Mouse (Mus musculus) neural tube, embryonic 15.5 days (tissue): ENCODE results near the gene BC017158. TPM values are rescaled to one million over a fixed set of nuclear protein-coding genes. Genes with fewer than 3 reads are reported as not detected.
"Not testable (repeated sequence)": the region's sequence is repeated elsewhere in the genome, so short reads cannot be mapped to it uniquely, and the experiment has no call there.

Experiments
- ATAC-seq: fragments of 200-750 bp; cut with Nextera tagmentation; 2 replicates; pipeline ENCODE4 v1.8.0; 2017; ENCODE audit warnings: mild to moderate bottlenecking, moderate TSS enrichment, moderate library complexity; ENCODE audit not compliant: low FRiP score
- H3K27ac ChIP-seq: fragments of 300-500 bp; sonication (generic); replicated peaks from 2 replicates; pipeline ENCODE4 v1.5.1; 2015; ENCODE audit warnings: mild to moderate bottlenecking, inconsistent platforms
- H3K27me3 ChIP-seq: fragments of 300-500 bp; sonication (generic); replicated peaks from 2 replicates; pipeline ENCODE4 v1.6.1; 2015; ENCODE audit warnings: inconsistent platforms
- H3K36me3 ChIP-seq: fragments of 300-500 bp; sonication (generic); 2 replicates; pipeline ENCODE4 v1.6.1; 2015; ENCODE audit warnings: inconsistent platforms
- H3K4me1 ChIP-seq: fragments of 300-500 bp; sonication (generic); 2 replicates; pipeline ENCODE4 v1.6.1; 2015; ENCODE audit warnings: inconsistent platforms
- H3K4me2 ChIP-seq: fragments of 300-500 bp; sonication (generic); 2 replicates; pipeline ENCODE4 v1.6.1; 2015; ENCODE audit warnings: inconsistent platforms, mild to moderate bottlenecking, moderate library complexity
- H3K4me3 ChIP-seq: fragments of 300-500 bp; sonication (generic); replicated peaks from 2 replicates; pipeline ENCODE4 v1.5.1; 2015; ENCODE audit warnings: mild to moderate bottlenecking, inconsistent platforms
- H3K9ac ChIP-seq: fragments of 300-500 bp; sonication (generic); replicated peaks from 2 replicates; pipeline ENCODE4 v1.6.1; 2015; ENCODE audit warnings: mild to moderate bottlenecking, inconsistent platforms
- H3K9me3 ChIP-seq: fragments of 300-500 bp; sonication (generic); replicated peaks from 2 replicates; pipeline ENCODE4 v1.6.1; 2016; ENCODE audit warnings: inconsistent platforms
- WGBS: fragments of 180-500 bp; shearing (Covaris S2); methylation state at CpG from one replicate; pipeline ENCODE4 v1.1.7; 2015; ENCODE audit warnings: mixed read lengths; 5-methylcytosine and 5-hydroxymethylcytosine counted together
- polyA plus RNA-seq: library from polyadenylated mRNA; unstranded; fragments of >200 nt; fragmentation: Nextera tagmentation; extraction: Ambion mirVana; gene quantifications from 2 replicates; pipeline ENCODE4 v1.2.1, GENCODE M21; 2015

BC017158 gene
- 22.7 and 25.7 TPM in 2 replicates for polyA plus RNA-seq

- H3K36me3 ChIP-seq, result no peaks in the 10 kb centered on the region; the same call in 1 of the 2 replicates
- 2% methylated on average over 47 of the region's 47 CpGs for WGBS
- H3K27me3 ChIP-seq, result no peaks in the 10 kb centered on the region
- peak within 1 kb of the TSS; percentile 94 for H3K4me3 ChIP-seq
- H3K9me3 ChIP-seq, result no peaks in the 10 kb centered on the region
- H3K4me2 ChIP-seq, result peak within 1 kb of the TSS; percentile 89
- ATAC-seq, result peak; percentile 61
- H3K4me1 ChIP-seq, result peaks cover 24% of the 10 kb centered on the region
- peak within 1 kb of the TSS; percentile 92 for H3K9ac ChIP-seq
- H3K27ac ChIP-seq, result peak within 1 kb of the TSS; percentile 82
Measured at GRCm38 (mm10) chr7:128297617-128298480, at the start of gene BC017158. TSS of gene BC017158 (minus strand) at chr7:128298170.

GRCm38 (mm10) chr7:128346991-128347390 lies 49.0 kb upstream of the BC017158 start:
- no peaks in the 10 kb centered on the region for H3K9me3 ChIP-seq
- no peak overlapping the region for H3K4me2 ChIP-seq
- peaks cover 6% of the 10 kb centered on the region for H3K4me1 ChIP-seq
- no peaks in the 10 kb centered on the region for H3K27me3 ChIP-seq
- no peak for ATAC-seq
- no peaks in the 10 kb centered on the region for H3K36me3 ChIP-seq
- H3K9ac ChIP-seq, result no peak overlapping the region
- H3K27ac ChIP-seq, result no peak overlapping the region
- WGBS, result 86% methylated on average over 8 of the region's 8 CpGs
- no peak overlapping the region for H3K4me3 ChIP-seq

GRCm38 (mm10) chr7:128346522-128346921 lies 48.6 kb upstream of the BC017158 start:
- H3K4me3 ChIP-seq, result no peak overlapping the region
- no peaks in the 10 kb centered on the region for H3K9me3 ChIP-seq
- H3K9ac ChIP-seq, result no peak overlapping the region
- no peak overlapping the region for H3K27ac ChIP-seq
- no peak overlapping the region for H3K4me2 ChIP-seq
- H3K4me1 ChIP-seq, result peaks cover 6% of the 10 kb centered on the region
- no peaks in the 10 kb centered on the region for H3K36me3 ChIP-seq
- 78% methylated on average over 2 of the region's 2 CpGs for WGBS
- no peaks in the 10 kb centered on the region for H3K27me3 ChIP-seq
- ATAC-seq, result no peak

GRCm38 (mm10) chr7:128345691-128346090 lies 47.7 kb upstream of the BC017158 start:
- no peak for ATAC-seq
- Histone ChIP-seq H3K4me1 (peaks cover 6% of the 10 kb centered on the region), H3K27ac (no peak overlapping the region), H3K4me3 (no peak overlapping the region), H3K36me3 (no peaks in the 10 kb centered on the region), H3K9me3 (no peaks in the 10 kb centered on the region), H3K27me3 (no peaks in the 10 kb centered on the region), H3K9ac (no peak overlapping the region), H3K4me2 (no peak overlapping the region)
- 85% methylated on average over 6 of the region's 6 CpGs for WGBS

GRCm38 (mm10) chr7:128344928-128345653 lies 47.1 kb upstream of the BC017158 start:
- 72% methylated on average over 6 of the region's 6 CpGs for WGBS
- no peak for ATAC-seq

GRCm38 (mm10) chr7:128344488-128344887 lies 46.5 kb upstream of the BC017158 start:
- 87% methylated on average over 7 of the region's 7 CpGs for WGBS
- no peak overlapping the region for H3K27ac ChIP-seq
- no peak for ATAC-seq

More at GRCm38 (mm10) chr7:128344928-128345653, 47.1 kb upstream of the BC017158 start:
- Histone ChIP-seq H3K4me3 (no peak overlapping the region), H3K4me2 (no peak overlapping the region), H3K27me3 (no peaks in the 10 kb centered on the region), H3K4me1 (peaks cover 6% of the 10 kb centered on the region), H3K36me3 (no peaks in the 10 kb centered on the region), H3K9ac (no peak overlapping the region), H3K9me3 (no peaks in the 10 kb centered on the region), H3K27ac (no peak overlapping the region)

GRCm38 (mm10) chr7:128342691-128343090 lies 44.7 kb upstream of the BC017158 start:
- H3K9me3 ChIP-seq, H3K4me3 ChIP-seq, H3K27me3 ChIP-seq, H3K27ac ChIP-seq, H3K4me1 ChIP-seq, H3K9ac ChIP-seq, ATAC-seq, H3K36me3 ChIP-seq, H3K4me2 ChIP-seq: not testable (repeated sequence)
- 89% methylated on average over 7 of the region's 10 CpGs for WGBS

More at GRCm38 (mm10) chr7:128344488-128344887, 46.5 kb upstream of the BC017158 start:
- Histone ChIP-seq H3K4me2 (no peak overlapping the region), H3K4me3 (no peak overlapping the region), H3K36me3 (no peaks in the 10 kb centered on the region), H3K9me3 (no peaks in the 10 kb centered on the region), H3K27me3 (no peaks in the 10 kb centered on the region), H3K4me1 (peaks cover 6% of the 10 kb centered on the region), H3K9ac (no peak overlapping the region)

- 84% methylated on average over 9 of the region's 9 CpGs for WGBS
- H3K9me3 ChIP-seq, ATAC-seq, H3K9ac ChIP-seq, H3K4me3 ChIP-seq, H3K4me1 ChIP-seq, H3K4me2 ChIP-seq, H3K27ac ChIP-seq, H3K36me3 ChIP-seq, H3K27me3 ChIP-seq: not testable (repeated sequence)
Measured at GRCm38 (mm10) chr7:128340321-128340720, 42.4 kb upstream of the BC017158 start.

- H3K36me3 ChIP-seq, result no peaks in the 10 kb centered on the region
- H3K4me3 ChIP-seq, result no peak overlapping the region
- no peak for ATAC-seq
- no peak overlapping the region for H3K9ac ChIP-seq
- no peaks in the 10 kb centered on the region for H3K27me3 ChIP-seq
- H3K27ac ChIP-seq, result no peak overlapping the region
- H3K9me3 ChIP-seq, result no peaks in the 10 kb centered on the region
- peaks cover 15% of the 10 kb centered on the region for H3K4me1 ChIP-seq
- 83% methylated on average over 1 of the region's 1 CpGs for WGBS
- H3K4me2 ChIP-seq, result no peak overlapping the region
Measured at GRCm38 (mm10) chr7:128332896-128333295, 34.9 kb upstream of the BC017158 start.

- Histone ChIP-seq H3K9ac (no peak overlapping the region), H3K9me3 (no peaks in the 10 kb centered on the region), H3K27ac (peak overlapping the region; percentile 33; the same call in 1 of the 2 replicates), H3K4me1 (peaks cover 15% of the 10 kb centered on the region), H3K4me3 (no peak overlapping the region), H3K27me3 (no peaks in the 10 kb centered on the region), H3K36me3 (no peaks in the 10 kb centered on the region), H3K4me2 (peak overlapping the region; percentile 45)
- 37% methylated on average over 9 of the region's 9 CpGs for WGBS
- no peak for ATAC-seq
Measured at GRCm38 (mm10) chr7:128330981-128331380, 33.0 kb upstream of the BC017158 start.

GRCm38 (mm10) chr7:128324977-128325376 lies 27.0 kb upstream of the BC017158 start:
- H3K36me3 ChIP-seq, result no peaks in the 10 kb centered on the region
- H3K4me1 ChIP-seq, result no peaks in the 10 kb centered on the region
- H3K27me3 ChIP-seq, result no peaks in the 10 kb centered on the region
- H3K9me3 ChIP-seq, result no peaks in the 10 kb centered on the region
- H3K9ac ChIP-seq, result no peak overlapping the region
- H3K27ac ChIP-seq, result no peak overlapping the region
- H3K4me3 ChIP-seq, result no peak overlapping the region
- 93% methylated on average over 1 of the region's 1 CpGs for WGBS
- ATAC-seq, result no peak
- H3K4me2 ChIP-seq, result no peak overlapping the region

- no peak overlapping the region for H3K9ac ChIP-seq
- H3K27me3 ChIP-seq, result no peaks in the 10 kb centered on the region
- H3K4me2 ChIP-seq, result no peak overlapping the region
- H3K9me3 ChIP-seq, result no peaks in the 10 kb centered on the region
- H3K36me3 ChIP-seq, result no peaks in the 10 kb centered on the region
- no peak for ATAC-seq
- H3K27ac ChIP-seq, result no peak overlapping the region
- 78% methylated on average over 7 of the region's 7 CpGs for WGBS
- no peaks in the 10 kb centered on the region for H3K4me1 ChIP-seq
- no peak overlapping the region for H3K4me3 ChIP-seq
Measured at GRCm38 (mm10) chr7:128321260-128321659, 23.3 kb upstream of the BC017158 start.
